Mouse (Mus musculus) CD4-positive, CD25-positive, alpha-beta regulatory T cell, adult 4 months (primary cell): ENCODE data around the gene Ikzf3. TPM values are rescaled to one million over a fixed set of nuclear protein-coding genes. Genes with fewer than 3 reads are reported as not detected.
A peak's percentile ranks its signal among the peaks of the same experiment; 100 is the strongest.

Source experiments
- ATAC-seq: one replicate; pipeline ENCODE4 v1.8.0; 2017
- polyA plus RNA-seq, 2 experiments: library from polyadenylated mRNA; unstranded; fragments of 100-300 nt; shearing (Covaris generic); gene quantifications; one replicate each; pipeline ENCODE4 v1.2.1; 2017

Ikzf3 gene
- polyA plus RNA-seq, 2 experiments from 2014 or later = 77.0 to 98.7 TPM

GRCm38 (mm10) chr11:98510125-98510524 lies 35.7 kb downstream of the Ikzf3 start:
- ATAC-seq = peak; percentile 70

DNA sequence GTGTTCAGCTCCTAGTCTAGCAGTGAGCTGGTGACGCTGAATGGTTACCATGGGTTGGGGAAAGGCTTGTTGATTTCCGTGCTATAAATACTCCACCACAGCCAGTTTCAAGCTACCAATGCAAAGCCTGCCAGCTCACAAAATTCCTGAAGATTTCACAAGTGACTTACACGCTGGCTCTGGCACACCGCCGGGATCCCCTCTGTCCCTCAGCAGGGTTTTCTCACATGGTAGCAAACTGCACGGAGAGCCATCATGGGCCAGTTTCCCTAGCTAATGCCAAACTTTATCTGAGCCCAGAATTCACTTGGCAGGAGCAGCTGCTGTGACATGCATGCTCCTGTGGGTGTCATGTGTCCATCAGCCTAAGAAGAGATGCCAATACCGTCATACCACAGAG lies 36.4 kb downstream of the Ikzf3 start:
- no peak for ATAC-seq

DNA sequence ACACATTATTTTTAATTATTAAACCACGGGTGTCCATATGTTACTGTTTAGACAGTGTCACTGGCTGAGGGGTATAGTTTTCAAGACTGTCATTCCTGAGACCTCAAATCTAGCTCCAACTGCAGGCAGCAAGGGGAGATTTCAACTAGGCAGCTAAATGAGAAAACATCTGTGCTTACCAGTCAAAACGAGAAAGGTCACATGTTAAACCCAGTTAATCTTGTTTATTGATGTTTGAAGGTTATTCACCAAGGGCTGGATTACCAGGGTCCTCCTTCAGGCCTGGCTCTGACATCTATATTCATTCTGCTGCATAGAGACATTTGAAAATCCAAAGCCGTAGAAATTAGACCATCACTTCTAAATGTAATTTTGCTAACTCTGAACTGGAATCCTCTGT lies 40.9 kb downstream of the Ikzf3 start:
- ATAC-seq = no peak

DNA sequence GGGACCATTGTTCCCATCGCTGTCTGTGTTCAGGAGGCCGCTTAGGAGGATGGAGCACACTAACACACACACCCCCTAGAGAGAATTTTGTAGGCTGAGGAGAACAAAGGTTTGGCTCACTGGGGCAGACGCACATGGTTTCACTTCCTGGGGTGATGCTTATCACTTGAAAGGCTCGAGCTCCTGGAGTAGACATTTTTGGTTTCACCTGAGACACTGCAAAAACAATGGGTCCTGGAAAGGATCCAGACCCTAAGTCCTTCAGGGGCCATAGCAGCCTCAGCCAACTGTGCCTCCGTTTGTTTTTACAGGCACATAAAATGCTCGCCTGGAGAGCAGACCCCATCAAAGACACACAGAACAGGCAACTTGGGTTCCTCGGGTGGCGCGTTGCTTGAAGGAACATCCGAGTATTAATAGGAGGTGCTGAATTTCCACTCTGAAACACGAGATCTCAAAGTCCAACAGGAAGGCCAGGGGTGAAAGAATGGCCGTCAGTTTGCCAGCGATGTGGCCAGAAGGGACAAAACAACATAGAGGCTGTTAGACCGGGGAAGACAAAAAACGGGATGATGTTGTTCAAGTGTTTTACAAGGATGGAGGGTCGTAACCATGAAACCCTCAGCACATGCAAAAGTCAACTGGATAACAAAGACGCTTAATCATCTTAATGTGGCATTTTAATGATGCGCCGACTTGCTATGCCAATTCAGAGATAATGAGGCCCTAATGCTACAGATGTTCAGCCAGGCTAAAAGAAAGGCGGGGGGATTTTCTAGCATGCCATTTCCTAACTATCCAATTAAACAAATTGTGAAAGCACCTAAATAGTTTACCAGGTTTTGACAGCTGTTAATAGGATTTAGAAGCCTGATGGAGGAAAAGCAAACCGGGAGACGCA lies 48.2 kb downstream of the Ikzf3 start:
- ATAC-seq = peak; percentile 84

DNA sequence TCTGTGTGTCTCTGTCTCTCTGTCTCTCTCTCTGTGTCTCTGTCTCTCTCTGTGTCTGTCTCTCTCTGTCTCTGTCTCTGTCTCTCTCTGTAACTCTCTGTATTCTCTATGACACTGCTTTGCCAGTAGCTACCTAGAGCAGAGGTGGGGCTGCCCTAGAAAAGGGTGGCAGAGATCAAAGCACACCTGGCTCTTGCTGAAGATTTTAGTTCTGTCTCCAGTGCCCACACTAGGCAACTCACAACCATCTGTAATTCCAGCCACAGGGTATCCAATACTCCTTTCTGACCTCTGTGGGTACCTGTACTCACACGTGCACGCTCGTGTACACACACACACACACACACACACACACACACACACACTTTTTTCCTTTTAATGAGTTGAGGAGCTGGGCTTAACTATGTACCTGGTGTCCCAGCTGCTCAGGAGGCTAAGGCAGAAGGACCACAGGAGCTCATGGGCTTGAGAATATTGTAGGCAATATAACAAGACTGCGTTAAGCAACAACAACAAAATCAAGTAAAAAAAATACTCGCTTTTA lies 50.6 kb downstream of the Ikzf3 start:
- ATAC-seq = no peak

GRCm38 (mm10) chr11:98493394-98493793 lies 52.4 kb downstream of the Ikzf3 start:
- no peak for ATAC-seq

- peak; percentile 64 for ATAC-seq
Observed at GRCm38 (mm10) chr11:98492959-98493358, 52.9 kb downstream of the Ikzf3 start.

- no peak for ATAC-seq
Observed at GRCm38 (mm10) chr11:98491571-98491970, 54.3 kb downstream of the Ikzf3 start.

GRCm38 (mm10) chr11:98488540-98489234 lies 57.1 kb downstream of the Ikzf3 start:
- ATAC-seq = peak; percentile 27

GRCm38 (mm10) chr11:98487526-98488040 lies 58.2 kb downstream of the Ikzf3 start:
- ATAC-seq = peak; percentile 64

DNA sequence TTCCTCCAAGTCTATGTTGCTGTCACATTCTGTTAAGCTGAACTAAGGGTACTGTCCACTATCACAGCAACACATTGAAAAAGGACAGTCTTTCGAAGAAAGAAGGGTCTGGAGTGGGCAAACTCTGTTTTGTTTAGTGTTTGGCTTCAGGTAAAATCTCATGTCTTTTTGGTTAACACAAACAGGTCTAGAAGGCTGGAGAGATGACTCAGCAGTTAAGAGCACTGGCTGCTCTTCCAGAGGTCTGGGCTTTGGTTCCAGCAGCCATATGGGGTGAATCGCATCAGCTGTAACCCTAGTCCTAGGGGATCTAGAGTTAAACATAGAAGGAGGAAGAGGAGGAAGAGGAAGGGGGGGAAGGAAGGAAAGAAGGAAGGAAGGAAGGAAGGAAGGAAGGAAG lies 60.1 kb downstream of the Ikzf3 start:
- no peak for ATAC-seq

- ATAC-seq = no peak
Observed at GRCm38 (mm10) chr11:98482067-98482466, 63.8 kb downstream of the Ikzf3 start.

- peak; percentile 37 for ATAC-seq
Observed at GRCm38 (mm10) chr11:98481231-98481630, 64.6 kb downstream of the Ikzf3 start.

DNA sequence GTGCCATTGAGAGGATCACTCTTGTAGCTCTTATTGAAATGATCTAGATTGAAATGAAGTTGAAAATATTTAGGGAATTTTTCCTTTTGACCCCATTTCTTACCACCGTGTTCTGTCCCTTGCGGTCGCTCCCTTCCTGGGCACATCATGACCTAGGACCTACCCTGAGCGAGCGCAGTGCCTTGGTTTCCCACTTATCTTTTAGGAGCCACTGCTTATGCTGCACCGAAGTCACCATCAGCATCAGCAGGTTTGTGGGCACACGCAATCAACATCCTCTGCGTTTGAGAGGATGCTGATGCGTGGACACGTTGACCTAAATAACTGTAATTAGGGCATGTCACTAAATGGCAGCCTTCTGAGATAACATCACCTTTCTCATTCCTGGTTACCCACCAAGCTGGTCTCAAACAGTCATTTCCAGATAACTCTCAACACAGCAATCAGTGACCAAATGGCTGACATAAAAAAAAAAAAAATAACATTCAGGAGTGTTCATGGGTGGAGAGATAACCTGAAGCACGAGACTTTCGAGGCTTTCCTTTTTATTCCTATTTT lies 65.8 kb downstream of the Ikzf3 start:
- ATAC-seq = no peak

DNA sequence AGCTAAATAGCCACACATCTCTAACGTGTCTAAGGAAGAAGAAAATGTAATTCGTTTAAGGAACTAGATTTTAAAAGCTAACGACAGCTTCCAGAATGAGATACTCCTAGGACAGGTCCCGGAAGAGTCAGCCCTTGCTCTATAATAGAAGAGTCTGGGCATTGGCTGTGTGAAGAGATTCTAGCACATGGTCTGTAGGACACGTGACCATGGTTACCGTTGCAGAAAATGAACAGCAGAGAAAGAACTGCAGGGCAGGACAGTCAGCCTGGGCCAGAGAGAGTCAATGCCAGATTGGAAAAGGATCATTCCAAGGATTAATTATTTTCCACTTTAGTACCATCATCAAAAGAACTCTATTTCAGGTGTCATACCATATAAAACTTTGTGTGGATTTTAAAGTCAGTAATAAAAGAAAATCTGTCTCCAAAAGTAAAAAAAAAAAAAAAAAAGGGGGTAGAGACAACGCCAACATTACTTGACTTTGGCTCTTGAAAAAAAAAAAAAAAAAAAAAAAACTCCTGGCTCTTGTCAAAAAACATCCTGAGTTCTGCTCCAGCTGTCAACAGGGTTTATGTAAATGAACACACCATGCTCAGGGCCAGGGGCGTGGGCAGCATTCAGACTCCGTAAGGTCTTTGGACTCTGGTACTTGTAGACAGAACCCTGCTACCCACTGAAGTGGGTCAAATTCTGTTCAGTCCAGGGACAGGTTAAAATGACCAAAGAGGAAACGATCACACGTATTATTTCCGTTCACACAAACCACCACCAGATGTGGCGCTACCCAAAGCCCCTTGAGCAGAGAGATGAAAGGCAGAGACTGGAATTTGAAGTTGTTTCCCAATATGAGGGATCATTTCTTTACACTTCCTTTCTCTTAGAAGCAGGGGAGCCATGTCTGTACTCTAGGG lies 66.5 kb downstream of the Ikzf3 start:
- ATAC-seq = no peak

DNA sequence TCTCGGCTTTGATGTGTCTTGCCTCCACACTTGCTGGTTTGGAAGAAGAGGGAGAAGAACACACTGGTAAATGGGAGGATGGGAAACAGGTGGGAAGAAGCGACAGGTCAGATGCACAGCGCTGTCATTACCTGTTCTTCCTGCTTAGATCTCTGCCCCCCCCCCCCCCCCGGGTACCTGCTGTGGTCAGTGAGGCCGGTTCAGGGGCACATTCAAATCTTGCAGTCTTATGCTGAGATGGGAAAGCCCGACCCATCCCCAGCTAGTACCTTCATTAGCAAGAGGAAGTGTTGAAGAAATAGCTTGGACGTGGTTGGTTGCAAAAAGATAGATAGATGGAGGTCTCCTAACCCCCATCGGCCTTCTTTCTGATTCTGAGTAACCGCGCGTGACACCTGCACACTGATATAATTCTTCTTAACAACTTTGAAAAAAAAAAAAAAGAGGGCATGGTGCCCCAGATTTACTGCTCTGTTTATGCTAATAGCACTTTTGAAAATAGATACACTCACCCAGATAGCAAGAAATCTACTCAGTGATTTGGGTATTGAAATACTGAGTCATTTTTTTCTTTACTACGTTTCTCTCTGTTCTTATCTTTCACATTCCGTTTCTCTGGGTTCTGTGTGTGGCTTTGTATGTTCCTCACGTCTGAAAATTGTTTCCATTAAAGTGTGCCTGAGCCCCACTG lies 68.7 kb downstream of the Ikzf3 start:
- ATAC-seq = peak; percentile 58

- ATAC-seq = no peak
Observed at GRCm38 (mm10) chr11:98476434-98476807, 69.4 kb downstream of the Ikzf3 start.

- ATAC-seq = no peak
Observed at GRCm38 (mm10) chr11:98475630-98476433, 70.0 kb downstream of the Ikzf3 start.

- no peak for ATAC-seq
Observed at GRCm38 (mm10) chr11:98474967-98475366, 70.9 kb downstream of the Ikzf3 start.

GRCm38 (mm10) chr11:98473916-98474479 lies 71.8 kb downstream of the Ikzf3 start:
- no peak for ATAC-seq
